Mouse (Mus musculus) testis, postnatal 10 days (tissue): ENCODE measurements around the gene Gm28053.
"Not testable (repeated sequence)": the region's sequence is repeated elsewhere in the genome, so short reads cannot be mapped to it uniquely, and the experiment has no call there.

ENCODE experiments used
- DNase-seq: peaks from one replicate; pipeline ENCODE4 v3.0.0; 2021; ENCODE audit warnings: low spot score

Gene Gm28053

DNA sequence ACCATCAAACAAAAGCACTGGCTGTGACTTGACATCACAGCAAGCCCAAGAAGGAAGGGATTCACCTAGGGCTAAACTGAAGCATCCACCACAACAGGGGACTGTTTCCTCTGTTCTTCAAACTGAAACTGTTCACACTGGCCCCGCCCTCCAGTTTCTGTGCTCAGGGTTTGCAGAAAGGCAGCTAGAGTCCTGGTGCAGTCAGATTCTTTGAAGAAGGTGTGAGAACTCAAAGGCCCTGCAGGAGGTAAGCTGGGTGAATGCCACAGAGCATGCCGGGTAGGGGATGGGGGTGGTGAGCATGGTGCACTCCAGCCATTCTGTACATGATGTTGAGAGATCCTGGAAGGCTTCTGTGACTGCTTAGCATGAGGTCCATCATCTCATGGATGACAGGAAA is at the start of gene Gm28053, which contains the start of gene Gimap7:
Gene Gm28053, plus strand, starts transcription at position 153 of the 400 bp plus-strand sequence.
Gene Gimap7, plus strand, starts transcription at position 167 of the 400 bp plus-strand sequence.
- DNase-seq: no peak

- DNase-seq: no peak
Observed at GRCm38 (mm10) chr6:48669446-48669969, 48.9 kb upstream of the Gm28053 start.

DNA sequence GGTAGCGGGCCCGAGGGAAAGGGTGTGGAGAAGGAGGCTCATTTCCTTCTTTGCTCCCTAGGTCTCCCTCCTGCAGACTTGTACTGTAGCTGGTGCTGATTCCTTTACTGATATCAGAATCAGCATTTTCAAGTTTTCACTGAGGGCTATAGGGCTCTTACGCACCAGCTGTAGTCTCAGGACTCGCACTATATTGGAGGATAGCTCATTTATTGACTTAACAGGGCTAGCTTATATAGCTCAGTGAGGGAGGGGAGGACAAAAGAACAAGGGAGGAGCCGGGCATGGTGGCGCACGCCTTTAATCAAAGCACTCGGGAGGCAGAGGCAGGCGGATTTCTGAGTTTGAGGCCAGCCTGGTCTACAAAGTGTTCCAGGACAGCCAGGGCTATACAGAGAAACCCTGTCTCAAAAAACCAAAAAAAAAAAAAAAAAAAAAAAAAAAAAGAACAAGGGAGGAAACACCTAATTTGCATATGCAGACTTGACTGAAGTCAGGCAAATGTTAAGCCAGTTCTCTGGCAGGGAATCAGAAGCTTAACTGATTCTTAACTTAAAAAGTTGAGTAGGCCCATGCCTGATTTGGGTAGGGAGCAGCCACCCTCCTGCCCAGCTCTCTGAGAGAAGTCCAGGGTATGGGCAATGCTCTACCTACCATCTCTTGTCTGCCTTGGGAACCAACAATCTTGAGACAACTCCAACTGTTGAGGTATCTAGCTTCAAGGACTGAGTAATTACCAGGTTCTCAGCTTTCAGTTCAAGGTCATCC is 43.9 kb upstream of the Gm28053 start:
- DNase-seq: no peak

- DNase-seq: no peak
Observed at GRCm38 (mm10) chr6:48675400-48675930, 42.9 kb upstream of the Gm28053 start.

DNA sequence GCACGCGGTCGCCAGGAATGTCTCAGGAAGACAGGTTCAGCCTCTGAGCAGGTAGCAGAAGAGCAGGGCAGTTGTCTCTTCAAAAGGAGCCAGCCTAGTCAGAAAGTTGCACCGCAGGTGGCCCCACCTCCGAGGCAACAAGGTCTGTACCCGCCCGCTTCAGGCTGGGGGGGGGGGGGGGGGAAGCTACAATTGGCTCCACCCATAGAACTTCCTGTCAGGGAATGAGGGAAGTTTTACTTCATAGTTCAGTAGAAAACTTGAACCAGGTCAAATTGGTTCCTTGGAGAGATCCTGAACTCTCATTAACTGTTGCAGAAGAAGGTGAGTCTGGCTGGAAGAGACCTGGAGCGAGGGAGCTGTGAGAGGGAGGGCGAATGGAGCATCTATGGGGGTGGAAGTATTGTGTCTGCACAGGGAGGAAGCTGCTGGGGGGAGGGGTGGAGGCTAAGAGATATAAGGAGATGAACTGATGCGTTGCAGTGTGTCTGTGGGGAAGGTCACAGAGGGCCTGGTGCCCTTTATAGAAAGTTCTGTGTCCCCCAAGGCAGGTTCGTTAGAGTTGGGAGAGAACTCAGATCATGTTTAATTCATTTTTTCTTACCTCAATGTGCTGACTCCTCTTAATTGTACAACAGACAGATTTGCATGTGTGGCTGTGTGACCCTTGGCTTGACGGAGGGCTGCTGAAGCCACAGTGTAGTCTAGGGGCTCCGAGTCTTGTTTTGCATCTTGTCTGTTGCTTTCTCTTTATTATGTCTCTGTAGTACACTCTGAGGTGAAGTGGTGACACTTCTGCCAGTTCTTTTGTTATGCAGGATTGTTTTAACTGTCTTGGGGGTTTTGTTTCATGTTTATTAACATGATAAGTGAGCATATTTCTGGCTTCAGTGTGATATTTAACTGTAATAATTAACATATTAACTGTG is 42.2 kb upstream of the Gm28053 start, which contains the start of gene Gimap9:
Gene Gimap9, plus strand, starts transcription at position 199 of the 929 bp plus-strand sequence.
- DNase-seq: no peak

DNA sequence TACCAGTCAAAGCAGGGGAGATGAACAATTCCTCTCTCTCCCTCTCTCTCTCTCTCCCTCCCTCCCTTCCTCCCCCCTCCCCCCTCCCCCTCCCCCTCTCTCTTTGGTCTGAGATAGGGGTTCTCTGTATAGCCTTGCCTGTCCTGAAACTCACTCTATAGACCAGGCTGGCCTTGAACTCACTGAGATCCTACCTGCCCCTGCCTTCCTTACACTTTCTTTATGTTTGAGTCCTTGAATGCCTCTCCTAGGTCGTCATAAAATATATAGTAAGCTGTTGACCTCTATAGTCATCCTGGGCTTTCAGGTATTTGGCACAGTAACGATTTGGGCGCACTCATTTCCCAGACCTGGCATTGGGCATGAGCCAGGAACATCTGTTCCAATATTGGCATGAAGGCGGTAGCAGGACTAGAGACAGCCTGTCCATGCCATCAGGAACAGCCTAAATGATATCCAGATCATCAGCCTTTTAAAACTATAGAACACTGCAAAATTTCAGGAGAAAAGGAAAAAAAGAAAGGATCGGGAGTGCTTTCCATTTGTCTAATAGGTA is 41.5 kb upstream of the Gm28053 start:
- DNase-seq: no peak

GRCm38 (mm10) chr6:48677492-48678345 is 40.7 kb upstream of the Gm28053 start:
- DNase-seq: no peak

DNA sequence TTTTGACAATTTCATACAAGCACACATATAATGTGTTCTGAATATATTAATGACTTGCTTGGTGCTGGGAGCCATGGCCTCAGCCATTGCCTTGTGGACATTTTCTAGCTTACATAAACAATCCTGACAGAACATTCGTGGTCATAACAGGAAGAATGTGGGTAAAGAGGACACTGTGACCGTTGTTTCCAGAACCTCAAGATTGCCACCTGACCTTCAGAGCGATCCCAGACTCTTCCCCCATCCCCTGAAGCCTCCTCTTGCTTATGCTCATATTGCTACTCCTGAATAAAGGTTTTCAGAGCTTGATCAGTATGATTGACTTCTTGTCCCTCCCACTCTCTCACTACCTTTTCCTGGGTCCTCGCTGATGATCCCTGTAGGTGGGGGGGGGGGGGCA is 40.0 kb upstream of the Gm28053 start:
- DNase-seq: no peak

DNA sequence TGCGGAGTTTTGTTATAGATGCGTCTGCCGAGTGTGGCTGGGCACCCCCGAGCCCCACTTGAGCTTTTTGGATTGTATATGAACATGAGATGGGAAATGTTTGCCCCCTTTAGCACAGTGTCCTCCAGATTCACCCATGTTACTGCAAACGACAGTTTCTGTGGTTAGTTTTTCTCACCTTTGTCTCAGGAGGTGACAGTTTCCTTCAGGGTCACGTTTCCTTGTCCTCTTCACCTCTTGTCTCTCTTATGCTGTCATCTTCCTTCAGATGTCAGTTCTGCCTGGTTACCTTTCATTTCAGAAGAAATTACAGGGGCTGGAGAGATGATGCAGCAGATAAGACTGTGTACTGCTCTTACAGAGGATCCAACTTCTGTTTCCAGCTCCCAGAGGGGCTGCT is 38.7 kb upstream of the Gm28053 start:
- no peak for DNase-seq

DNA sequence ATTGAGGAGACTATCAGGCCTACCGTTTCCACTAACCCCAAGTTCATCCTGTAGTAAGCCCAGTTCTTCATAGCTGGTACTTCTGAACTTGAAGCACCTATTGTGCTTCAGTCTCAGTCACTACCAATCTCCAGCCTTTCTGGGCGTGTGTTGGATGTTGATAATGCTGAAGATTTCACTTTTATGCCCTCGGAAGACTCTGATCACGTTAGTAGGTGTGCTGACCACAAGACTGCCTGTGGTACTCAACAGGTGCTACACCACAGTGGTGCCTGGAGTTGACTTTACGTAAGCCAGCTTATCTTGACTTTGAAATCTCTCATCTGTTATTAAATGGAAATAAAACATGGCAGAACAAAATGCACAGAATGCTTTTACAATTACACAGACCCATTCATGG is 38.0 kb upstream of the Gm28053 start:
- no peak for DNase-seq

DNA sequence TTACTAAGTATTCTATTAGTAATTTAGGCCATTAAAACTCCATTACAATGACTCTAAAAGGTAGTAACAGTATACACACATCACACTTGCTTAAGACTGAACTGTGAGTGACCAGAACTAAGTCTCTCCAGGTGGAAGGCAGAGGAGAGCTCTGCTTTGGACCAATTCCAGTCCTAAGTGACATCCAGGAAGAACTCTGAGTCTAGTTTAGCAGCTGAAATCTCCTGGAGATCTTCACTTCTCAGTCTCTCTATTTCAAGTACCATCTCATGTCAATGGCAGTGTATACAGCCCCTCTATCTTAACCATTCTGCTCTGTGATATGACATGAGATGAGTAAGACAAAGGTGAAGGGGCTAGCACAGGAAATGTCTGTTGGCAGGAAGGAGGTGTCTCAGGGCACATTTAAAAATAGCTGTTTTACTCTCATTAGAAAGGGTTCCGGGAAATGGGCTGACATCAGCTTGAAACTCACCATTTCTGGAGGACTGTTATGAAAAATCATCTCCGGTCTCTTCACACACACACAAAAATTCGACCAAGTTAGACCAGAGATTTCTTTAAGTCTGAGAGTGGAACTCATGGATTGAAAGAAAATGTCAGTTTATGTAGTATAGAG is 36.8 kb upstream of the Gm28053 start:
- no peak for DNase-seq

DNA sequence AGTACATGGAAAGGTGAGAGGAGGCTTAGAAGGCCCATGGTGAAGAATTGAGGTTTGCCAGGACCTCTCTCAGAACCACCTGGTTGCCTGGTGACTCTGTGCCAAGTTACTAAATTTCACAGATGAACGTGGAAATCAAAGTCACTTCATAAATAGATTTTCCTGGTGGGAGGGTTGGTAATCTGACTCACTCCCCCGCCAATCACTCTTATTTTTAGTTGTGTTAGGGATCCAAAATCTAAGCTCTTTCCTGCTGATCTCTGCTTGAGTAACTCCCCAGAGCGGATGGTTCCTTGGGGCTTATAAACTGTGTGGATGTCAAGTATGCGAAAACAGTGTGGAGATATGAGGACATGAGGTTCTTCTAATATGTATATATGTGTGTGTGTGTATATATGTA is 36.1 kb upstream of the Gm28053 start:
- DNase-seq: no peak

GRCm38 (mm10) chr6:48683263-48683821 is 35.1 kb upstream of the Gm28053 start:
- not testable (repeated sequence) for DNase-seq

DNA sequence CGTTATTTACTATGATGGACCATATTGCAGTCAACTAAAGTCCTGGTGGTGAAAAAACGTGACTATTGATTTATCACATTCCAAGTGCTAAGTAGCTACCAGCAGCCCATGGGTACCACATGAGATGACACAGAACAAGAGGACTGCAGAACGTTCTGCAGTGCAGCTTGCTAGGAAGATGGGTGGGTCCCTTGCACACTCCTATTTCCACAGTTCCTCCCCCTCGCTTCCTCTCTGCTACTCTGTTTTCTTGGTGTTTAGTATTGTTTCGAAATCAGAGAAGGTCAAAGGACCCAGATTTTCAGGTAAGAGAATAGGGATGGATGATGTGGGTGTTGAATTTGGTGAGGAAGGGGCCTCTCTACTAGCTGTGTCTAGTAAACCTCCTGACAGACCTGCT is 34.1 kb upstream of the Gm28053 start, which contains the start of gene Gimap4:
Gene Gimap4, plus strand, starts transcription at position 231 of the 400 bp plus-strand sequence.
- DNase-seq: no peak

- no peak for DNase-seq
Observed at GRCm38 (mm10) chr6:48684806-48685205, 33.6 kb upstream of the Gm28053 start.

- DNase-seq: no peak
Observed at GRCm38 (mm10) chr6:48685251-48685650, 33.2 kb upstream of the Gm28053 start.

DNA sequence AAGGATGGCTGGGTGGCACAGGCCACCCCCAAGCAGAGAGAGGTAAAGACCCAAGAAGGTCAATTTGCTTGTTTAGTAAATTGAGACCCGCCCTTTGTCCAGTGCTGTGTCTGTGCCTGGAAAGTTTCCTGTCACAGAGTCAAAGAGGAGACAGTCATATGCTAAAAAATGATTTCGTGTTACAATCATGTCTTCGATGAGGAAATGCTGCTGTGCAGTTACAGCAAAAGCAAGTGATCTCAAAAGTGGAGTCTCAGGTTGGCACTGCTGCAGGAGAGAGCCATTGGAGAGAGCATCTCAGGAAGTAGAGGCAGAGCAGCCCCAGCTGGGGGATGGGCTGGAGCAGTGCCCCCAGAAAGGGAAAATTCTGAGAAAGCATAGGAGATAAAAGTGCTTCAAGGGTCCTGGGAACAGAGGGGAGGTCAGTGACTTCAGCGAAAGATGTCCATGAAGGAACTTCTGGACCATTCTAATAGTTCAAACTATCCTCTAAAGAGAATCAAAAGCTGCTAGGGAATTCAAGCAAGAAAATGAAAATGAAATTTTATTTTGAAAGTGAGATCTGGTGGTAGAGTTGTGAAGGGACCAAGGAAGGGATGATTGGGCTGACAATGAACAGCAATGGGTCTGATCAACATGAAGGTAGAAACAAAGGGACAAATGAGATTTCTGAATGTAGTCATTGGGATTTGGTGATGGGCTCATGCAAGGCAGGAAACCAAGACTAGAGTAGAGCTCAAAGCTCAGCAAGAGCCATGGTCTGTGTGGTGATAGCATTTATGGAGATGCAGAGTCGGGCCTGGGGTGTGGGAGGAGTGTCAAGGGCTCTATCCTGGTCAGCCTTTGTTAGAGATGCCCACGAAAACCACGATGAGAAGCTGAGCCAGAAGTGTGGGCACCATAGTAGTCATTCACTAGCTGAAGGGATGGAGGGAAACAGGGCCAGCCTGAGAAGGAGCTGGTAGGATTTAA is 32.4 kb upstream of the Gm28053 start:
- DNase-seq: no peak

- no peak for DNase-seq
Observed at GRCm38 (mm10) chr6:48687077-48687476, 31.3 kb upstream of the Gm28053 start.

- no peak for DNase-seq
Observed at GRCm38 (mm10) chr6:48689320-48689719, 29.1 kb upstream of the Gm28053 start.
